Mouse (Mus musculus) layer of hippocampus, adult 11-12 months (tissue): ENCODE results near the gene Sytl4.

ENCODE experiments used
- DNase-seq: peaks from one replicate; pipeline ENCODE4 v3.0.0; 2022; ENCODE audit warnings: low spot score

The Sytl4 gene

GRCm38 (mm10) chrX:133981231-133982002, at the start of gene Sytl4:
Gene Sytl4 (minus strand): TSS chrX:133981812.
- no peak for DNase-seq

GRCm38 (mm10) chrX:134020664-134021063, 39.1 kb upstream of the Sytl4 start:
- no peak for DNase-seq

- DNase-seq = peak; percentile 76
These were observed 37.4 kb upstream of the Sytl4 start for GRCm38 (mm10) chrX:134019005-134019404.

GRCm38 (mm10) chrX:133995866-133996265, 14.3 kb upstream of the Sytl4 start:
- no peak for DNase-seq

- DNase-seq = no peak
These were observed 17.0 kb downstream of the Sytl4 start for GRCm38 (mm10) chrX:133964615-133965014.

- DNase-seq = no peak
These were observed 21.0 kb downstream of the Sytl4 start for GRCm38 (mm10) chrX:133960617-133961016.

- no peak for DNase-seq
These were observed 27.0 kb downstream of the Sytl4 start for GRCm38 (mm10) chrX:133954661-133955060.

GRCm38 (mm10) chrX:133947427-133947826, 34.2 kb downstream of the Sytl4 start:
- peak; percentile 65 for DNase-seq

GRCm38 (mm10) chrX:133939561-133939960, 42.1 kb downstream of the Sytl4 start:
- no peak for DNase-seq

GRCm38 (mm10) chrX:133936605-133937225, 44.9 kb downstream of the Sytl4 start:
- DNase-seq = no peak

- peak; percentile 40 for DNase-seq
These were observed 50.2 kb downstream of the Sytl4 start for GRCm38 (mm10) chrX:133931302-133932013.

- DNase-seq = no peak
These were observed 54.9 kb downstream of the Sytl4 start for GRCm38 (mm10) chrX:133926760-133927159.

GRCm38 (mm10) chrX:133921187-133921586, 60.4 kb downstream of the Sytl4 start:
- no peak for DNase-seq

GRCm38 (mm10) chrX:133914219-133914618, 67.4 kb downstream of the Sytl4 start:
- DNase-seq = no peak

GRCm38 (mm10) chrX:133913006-133913405, 68.6 kb downstream of the Sytl4 start:
- DNase-seq = no peak

- no peak for DNase-seq
These were observed 70.1 kb downstream of the Sytl4 start for GRCm38 (mm10) chrX:133911397-133912103.

- no peak for DNase-seq
These were observed 73.4 kb downstream of the Sytl4 start, which contains the start of gene Srpx2 for GRCm38 (mm10) chrX:133908261-133908660. Gene Srpx2 (plus strand): TSS chrX:133908426.

GRCm38 (mm10) chrX:133898014-133898542, 83.5 kb downstream of the Sytl4 start, which contains the start of gene Tspan6:
Gene Tspan6 (minus strand): TSS chrX:133898429.
- DNase-seq = peak; percentile 78

- DNase-seq = no peak
These were observed 93.5 kb downstream of the Sytl4 start for GRCm38 (mm10) chrX:133888111-133888510.

- DNase-seq = no peak
These were observed 94.3 kb downstream of the Sytl4 start for GRCm38 (mm10) chrX:133887308-133887707.
